Mouse (Mus musculus) liver, embryonic 16.5 days (tissue): Measurements from ENCODE around the gene Sec24c. TPM values are rescaled to one million over a fixed set of nuclear protein-coding genes. Genes with fewer than 3 reads are reported as not detected.
A peak's percentile ranks its signal among the peaks of the same experiment; 100 is the strongest.

Experiments used
- ATAC-seq: fragments of 200-750 bp; cut with Nextera tagmentation; 2 replicates; pipeline ENCODE4 v1.8.0; 2017; ENCODE audit warnings: low read depth, mild to moderate bottlenecking, moderate number of reproducible peaks, moderate library complexity
- H3K27ac ChIP-seq: fragments of 300-500 bp; sonication (generic); 2 replicates; pipeline ENCODE4 v1.5.1; 2014; ENCODE audit warnings: mild to moderate bottlenecking, low read length
- H3K27me3 ChIP-seq: fragments of 300-500 bp; sonication (generic); 2 replicates; pipeline ENCODE4 v1.6.1; 2014; ENCODE audit warnings: low read depth, low read length, mixed read lengths; ENCODE audit not compliant: control insufficient read depth, insufficient read depth
- H3K36me3 ChIP-seq: fragments of 300-500 bp; sonication (generic); 2 replicates; pipeline ENCODE4 v1.6.1; 2014; ENCODE audit warnings: mild to moderate bottlenecking; ENCODE audit not compliant: control insufficient read depth, insufficient read depth
- H3K4me1 ChIP-seq: fragments of 300-500 bp; sonication (generic); 2 replicates; pipeline ENCODE4 v1.6.1; 2014; ENCODE audit warnings: low read depth, low read length, mixed read lengths; ENCODE audit not compliant: control insufficient read depth
- H3K4me2 ChIP-seq: fragments of 300-500 bp; sonication (generic); 2 replicates; pipeline ENCODE4 v1.6.1; 2014; ENCODE audit warnings: low read depth, low read length, mixed read lengths
- H3K4me3 ChIP-seq: fragments of 300-500 bp; sonication (generic); 2 replicates; pipeline ENCODE4 v1.5.1; 2014; ENCODE audit warnings: low read depth, mild to moderate bottlenecking, low read length
- H3K9ac ChIP-seq: fragments of 300-500 bp; sonication (generic); 2 replicates; pipeline ENCODE4 v1.6.1; 2014; ENCODE audit warnings: low read depth, low read length
- H3K9me3 ChIP-seq: fragments of 300-500 bp; sonication (generic); replicated peaks from 2 replicates; pipeline ENCODE4 v1.6.1; 2016; ENCODE audit warnings: low read length; ENCODE audit not compliant: control insufficient read depth
- WGBS: fragments of 180-500 bp; shearing (Covaris S2); extraction: QIAGEN DNeasy Blood & Tissue Kit; methylation state at CpG from one replicate; pipeline ENCODE4 v1.1.7; 2014; ENCODE audit not compliant: insufficient replicate concordance; 5-methylcytosine and 5-hydroxymethylcytosine counted together
- polyA plus RNA-seq: library from polyadenylated mRNA; unstranded; fragments of >200 nt; fragmentation: Nextera tagmentation; extraction: Ambion mirVana; gene quantifications from 2 replicates; pipeline ENCODE4 v1.2.1, GENCODE M21; 2015

Sec24c gene
- polyA plus RNA-seq, 1 experiment from 2014 or later, result 46.0 TPM

DNA sequence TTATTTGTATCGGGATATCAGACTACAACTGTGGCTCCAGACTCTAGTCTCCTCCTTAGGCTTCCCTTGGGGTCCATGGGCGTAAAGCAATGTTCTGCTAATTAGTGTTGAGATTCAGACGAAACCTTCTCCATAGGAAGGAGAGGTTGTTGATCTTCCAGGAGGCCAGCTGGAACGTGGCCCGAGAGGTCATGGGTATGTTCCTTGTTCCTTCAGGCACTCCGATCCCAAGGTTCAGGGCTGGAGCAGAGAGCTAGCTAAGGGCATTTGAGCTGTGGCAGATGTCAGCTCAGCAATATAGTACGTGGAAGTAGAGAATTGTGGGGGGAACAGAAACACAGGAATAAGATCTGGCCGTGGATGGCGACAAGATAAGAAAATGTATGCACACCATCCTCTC, 18.4 kb upstream of the Sec24c start:
- Histone ChIP-seq H3K27ac (no peak overlapping the region), H3K36me3 (no peaks in the 10 kb centered on the region), H3K9ac (no peak overlapping the region), H3K27me3 (no peaks in the 10 kb centered on the region), H3K4me2 (no peak overlapping the region), H3K4me3 (no peak overlapping the region), H3K4me1 (peaks cover 3% of the 10 kb centered on the region), H3K9me3 (no peaks in the 10 kb centered on the region)
- 64% methylated on average over 9 of the region's 9 CpGs for WGBS
- no peak for ATAC-seq

- Histone ChIP-seq H3K36me3 (no peaks in the 10 kb centered on the region), H3K4me1 (peaks cover 7% of the 10 kb centered on the region), H3K9me3 (no peaks in the 10 kb centered on the region), H3K9ac (no peak within 1 kb of the TSS), H3K27me3 (peaks cover 3% of the 10 kb centered on the region), H3K27ac (no peak within 1 kb of the TSS), H3K4me2 (no peak within 1 kb of the TSS), H3K4me3 (no peak within 1 kb of the TSS)
- ATAC-seq, result no peak
- 53% methylated on average over 11 of the region's 11 CpGs for WGBS
Observed at GRCm38 (mm10) chr14:20656361-20656760, 17.7 kb upstream of the Sec24c start, which contains the start of gene Myoz1. Gene Myoz1, minus strand, starts transcription at chr14:20656540.

DNA sequence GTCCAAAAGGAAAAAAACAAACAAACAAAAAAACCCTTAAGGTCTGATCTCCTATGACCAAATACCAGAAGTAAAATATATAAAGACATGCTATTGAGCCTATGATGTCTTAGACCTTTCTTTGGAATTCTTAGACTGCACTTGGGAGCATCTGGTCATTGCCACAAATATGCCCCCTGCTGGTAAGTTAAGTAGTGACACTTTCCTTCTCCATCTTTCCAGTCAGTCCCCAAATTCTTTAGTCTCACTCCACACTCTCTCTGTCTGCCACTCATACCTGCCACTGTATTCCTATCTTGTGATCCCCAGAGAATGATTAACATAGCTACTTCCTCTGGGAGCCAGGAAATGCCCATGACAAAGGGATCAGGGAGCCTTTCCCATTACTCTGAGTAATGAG, 15.8 kb upstream of the Sec24c start:
- no peaks in the 10 kb centered on the region for H3K9me3 ChIP-seq
- H3K9ac ChIP-seq, result no peak overlapping the region
- peaks cover 12% of the 10 kb centered on the region for H3K4me1 ChIP-seq
- H3K4me3 ChIP-seq, result no peak overlapping the region
- no peak for ATAC-seq
- no peak overlapping the region for H3K4me2 ChIP-seq
- H3K36me3 ChIP-seq, result no peaks in the 10 kb centered on the region
- H3K27ac ChIP-seq, result no peak overlapping the region
- peaks cover 23% of the 10 kb centered on the region for H3K27me3 ChIP-seq

GRCm38 (mm10) chr14:20658902-20659301, 15.2 kb upstream of the Sec24c start:
- no peak overlapping the region for H3K4me3 ChIP-seq
- H3K9ac ChIP-seq, result no peak overlapping the region
- peaks cover 12% of the 10 kb centered on the region for H3K4me1 ChIP-seq
- no peak overlapping the region for H3K4me2 ChIP-seq
- 66% methylated on average over 6 of the region's 6 CpGs for WGBS
- H3K27ac ChIP-seq, result no peak overlapping the region
- no peak for ATAC-seq
- no peaks in the 10 kb centered on the region for H3K9me3 ChIP-seq
- no peaks in the 10 kb centered on the region for H3K36me3 ChIP-seq
- H3K27me3 ChIP-seq, result peaks cover 28% of the 10 kb centered on the region

DNA sequence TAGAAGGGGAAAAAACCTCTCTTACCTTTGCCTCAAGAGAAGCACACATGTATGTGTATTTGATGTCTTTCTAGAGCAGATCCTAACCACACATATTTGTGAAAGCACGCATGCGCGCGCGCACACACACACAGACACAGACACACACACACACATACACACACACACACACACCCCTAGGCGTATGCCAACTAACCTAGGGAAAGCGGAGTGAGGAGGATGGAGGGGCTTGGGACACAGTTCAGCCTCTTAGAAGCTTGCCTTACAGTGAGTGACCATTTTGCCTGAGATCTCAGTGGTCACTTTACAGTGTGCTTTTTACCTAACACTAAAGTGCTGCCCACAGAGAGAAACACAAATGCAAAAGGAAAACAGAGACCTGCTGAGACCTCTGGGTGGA, 14.4 kb upstream of the Sec24c start:
- Histone ChIP-seq H3K4me1 (peaks cover 12% of the 10 kb centered on the region), H3K27me3 (peaks cover 35% of the 10 kb centered on the region), H3K36me3 (no peaks in the 10 kb centered on the region), H3K27ac (no peak overlapping the region), H3K4me3 (no peak overlapping the region), H3K9ac (no peak overlapping the region), H3K4me2 (no peak overlapping the region), H3K9me3 (no peaks in the 10 kb centered on the region)
- 91% methylated on average over 7 of the region's 7 CpGs for WGBS
- no peak for ATAC-seq

DNA sequence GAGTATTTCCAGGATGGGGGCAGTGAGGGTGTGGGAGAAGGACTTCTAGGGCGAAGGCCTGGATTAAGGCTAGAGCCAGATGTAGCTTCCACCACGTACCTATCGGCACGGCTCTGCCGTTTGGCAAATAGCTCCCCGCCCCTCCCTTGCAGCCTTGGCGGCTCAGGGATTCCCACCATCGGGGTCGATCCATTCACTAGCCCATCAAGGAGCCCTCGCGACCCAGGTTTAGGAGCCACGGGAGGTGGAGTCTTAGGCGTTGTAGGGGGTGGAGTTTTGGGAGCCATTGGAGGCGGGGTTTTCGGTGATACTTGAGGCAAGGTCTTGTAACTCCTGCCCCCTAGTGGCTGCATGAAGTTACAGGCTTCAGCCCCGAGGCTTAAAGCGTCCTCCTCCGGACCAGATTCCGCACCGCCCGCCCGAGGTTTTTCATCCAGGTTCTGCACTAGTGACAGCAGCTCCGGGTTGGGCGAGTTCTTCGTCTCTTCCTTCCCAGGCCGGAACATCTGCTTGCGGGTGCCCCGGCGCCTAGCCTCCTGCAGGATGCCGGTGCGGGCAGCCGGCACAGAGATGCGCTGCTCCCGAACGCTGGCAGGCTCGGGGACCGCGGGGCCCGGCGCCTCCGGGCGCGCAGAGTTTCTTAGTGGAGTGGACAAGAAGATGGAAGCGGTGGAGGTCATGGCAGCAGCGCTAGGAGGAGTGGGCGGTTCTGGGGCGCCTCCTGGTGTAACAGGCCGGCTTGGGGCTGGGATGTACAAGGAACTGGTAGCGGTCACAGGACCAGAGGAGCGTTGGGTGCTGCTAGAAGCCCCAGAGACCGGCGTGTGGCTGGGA, 13.1 kb upstream of the Sec24c start:
- no peak overlapping the region for H3K27ac ChIP-seq
- peak overlapping the region; percentile 64 for H3K4me3 ChIP-seq
- no peaks in the 10 kb centered on the region for H3K36me3 ChIP-seq
- peak overlapping the region; percentile 91 for H3K4me2 ChIP-seq
- peak overlapping the region; percentile 69 for H3K9ac ChIP-seq
- H3K9me3 ChIP-seq, result no peaks in the 10 kb centered on the region
- H3K4me1 ChIP-seq, result peaks cover 12% of the 10 kb centered on the region
- H3K27me3 ChIP-seq, result peaks cover 38% of the 10 kb centered on the region
- WGBS, result 2% methylated on average over 52 of the region's 52 CpGs
- ATAC-seq, result peak; percentile 83

GRCm38 (mm10) chr14:20661661-20662331, 12.3 kb upstream of the Sec24c start:
- WGBS, result 21% methylated on average over 19 of the region's 19 CpGs
- Histone ChIP-seq H3K27ac (no peak overlapping the region), H3K27me3 (peaks cover 41% of the 10 kb centered on the region), H3K36me3 (no peaks in the 10 kb centered on the region), H3K4me3 (peak overlapping the region; percentile 64), H3K9ac (peak overlapping the region; percentile 56), H3K4me1 (peaks cover 12% of the 10 kb centered on the region), H3K4me2 (peak overlapping the region; percentile 91), H3K9me3 (no peaks in the 10 kb centered on the region)
- no peak for ATAC-seq

DNA sequence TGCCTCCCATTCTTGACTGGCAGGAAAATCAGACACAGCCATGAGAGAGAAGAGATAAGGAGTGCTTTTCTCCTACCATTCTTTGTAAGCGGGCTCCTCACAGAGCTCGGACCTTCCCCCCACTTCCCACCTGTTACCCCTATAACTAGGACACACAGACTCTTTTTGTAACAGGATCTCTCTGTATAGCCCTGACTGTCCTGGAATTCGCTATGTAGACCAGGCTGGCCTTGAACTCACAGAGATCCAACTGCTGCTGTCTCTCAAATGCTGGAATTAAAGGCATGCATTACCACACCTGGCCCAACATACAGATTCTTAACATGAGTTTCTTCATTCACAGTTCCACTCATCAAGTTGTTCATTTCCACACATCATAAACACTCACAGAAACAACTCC, 11.4 kb upstream of the Sec24c start:
- H3K9ac ChIP-seq, result no peak overlapping the region
- peaks cover 41% of the 10 kb centered on the region for H3K27me3 ChIP-seq

DNA sequence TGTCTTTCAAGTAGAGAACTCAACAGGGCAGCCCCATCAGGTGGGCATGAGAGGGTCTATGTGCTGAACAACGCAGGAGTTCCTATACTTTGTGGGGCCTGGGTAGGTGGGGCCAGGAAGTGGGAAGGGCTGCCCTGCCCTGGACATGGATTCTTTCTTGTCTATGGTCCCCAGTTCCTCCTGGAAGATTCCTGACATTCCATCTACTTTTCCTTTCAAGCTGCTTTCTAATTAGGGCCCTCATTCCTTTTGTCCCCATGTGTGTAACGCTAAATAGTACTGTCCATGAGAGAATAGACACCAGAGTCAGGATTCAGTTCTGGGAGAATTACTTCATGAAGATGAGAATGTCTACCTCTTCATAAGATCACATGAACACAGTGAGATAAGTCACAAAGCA, 10.5 kb upstream of the Sec24c start:
- peaks cover 41% of the 10 kb centered on the region for H3K27me3 ChIP-seq

More for the DNA sequence above, 11.4 kb upstream of the Sec24c start:
- no peaks in the 10 kb centered on the region for H3K36me3 ChIP-seq
- H3K27ac ChIP-seq, result no peak overlapping the region
- ATAC-seq, result no peak
- peaks cover 12% of the 10 kb centered on the region for H3K4me1 ChIP-seq
- 59% methylated on average over 3 of the region's 3 CpGs for WGBS
- H3K9me3 ChIP-seq, result no peaks in the 10 kb centered on the region
- no peak overlapping the region for H3K4me2 ChIP-seq
- no peak overlapping the region for H3K4me3 ChIP-seq

More for the DNA sequence above, 10.5 kb upstream of the Sec24c start:
- H3K9ac ChIP-seq, result no peak overlapping the region
- no peaks in the 10 kb centered on the region for H3K36me3 ChIP-seq
- no peaks in the 10 kb centered on the region for H3K9me3 ChIP-seq
- no peak overlapping the region for H3K4me3 ChIP-seq
- H3K4me2 ChIP-seq, result no peak overlapping the region
- no peak overlapping the region for H3K27ac ChIP-seq
- 51% methylated on average over 2 of the region's 2 CpGs for WGBS
- no peak for ATAC-seq
- H3K4me1 ChIP-seq, result peaks cover 12% of the 10 kb centered on the region
